Mouse (Mus musculus) layer of hippocampus, adult 9-10 months (tissue): ENCODE measurements around the gene Vmn2r34.
"Not testable (repeated sequence)": the region's sequence is repeated elsewhere in the genome, so short reads cannot be mapped to it uniquely, and the experiment has no call there.

Source experiments
- DNase-seq: peaks from one replicate; pipeline ENCODE4 v3.0.0; 2022; ENCODE audit warnings: low spot score

Vmn2r34 gene

DNA sequence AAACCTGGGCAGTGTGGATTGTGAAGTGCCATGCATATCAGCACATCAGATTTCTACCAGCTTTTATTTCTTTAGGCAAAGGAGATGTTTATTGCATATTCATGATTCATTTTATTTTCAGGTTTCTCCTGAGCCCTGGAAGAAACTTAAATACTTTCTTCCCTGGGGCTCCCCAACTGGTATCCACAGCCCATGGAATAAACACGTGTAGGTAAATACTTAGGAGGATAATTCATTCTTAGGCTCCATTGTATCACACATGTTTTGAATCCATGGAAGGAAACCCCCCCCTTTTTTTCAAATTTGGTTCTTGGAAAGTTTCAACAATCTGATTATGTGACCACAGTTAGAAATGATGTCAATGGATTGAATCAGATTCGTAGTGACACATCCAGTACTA lies at the start of gene Vmn2r34:
Gene Vmn2r34 (minus strand): TSS at position 101 of the 400 bp plus-strand sequence.
- DNase-seq: not testable (repeated sequence)

DNA sequence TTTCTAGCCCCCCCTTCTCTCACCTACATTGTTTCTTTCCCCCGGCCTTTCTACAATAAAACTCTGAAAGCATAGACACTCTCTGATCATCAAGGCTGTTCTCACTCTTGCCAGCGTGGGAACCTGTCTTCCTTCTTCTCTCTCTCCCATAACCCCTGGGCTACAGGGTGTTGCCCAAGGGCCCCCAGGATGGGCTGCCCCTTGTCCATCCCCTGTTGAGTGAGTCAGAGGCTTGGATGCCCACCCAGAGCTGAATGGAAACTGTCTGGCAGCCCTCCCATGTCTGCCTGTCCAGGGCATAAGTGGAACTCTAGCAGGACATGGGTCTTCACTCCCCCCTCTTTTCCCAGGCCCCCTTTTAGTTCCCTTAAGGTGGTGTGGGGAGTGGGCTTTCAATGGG lies 15.3 kb downstream of the Vmn2r34 start:
- not testable (repeated sequence) for DNase-seq
